Comparison of ENCODE assay signal across 8 mouse cellular contexts in the genomic region with DNA sequence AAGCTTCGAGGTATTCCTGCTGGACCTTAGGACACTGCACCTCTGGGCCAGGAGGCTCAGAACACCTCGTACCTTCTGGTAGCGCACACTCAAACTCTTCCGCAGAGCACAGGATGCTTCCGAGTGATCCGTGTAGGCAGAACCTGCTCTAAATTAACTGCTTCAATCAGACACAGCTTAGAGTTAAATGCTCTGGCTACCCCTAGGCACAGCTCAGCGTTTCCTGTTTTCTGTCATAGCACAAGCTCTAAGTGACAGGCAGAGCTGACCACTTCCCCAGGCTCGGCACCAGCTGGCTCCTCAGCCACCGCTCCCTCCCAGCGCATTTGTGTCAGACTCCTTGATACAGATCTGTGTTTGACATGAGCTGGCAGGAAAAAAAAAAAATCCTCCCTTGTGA. TPM values are rescaled to one million over a fixed set of nuclear protein-coding genes. Genes with fewer than 3 reads are reported as not detected.
DNase-seq lines count a peak whose midpoint lies in the region; ATAC-seq lines count a peak whose summit lies in the region.

No protein-coding gene starts in this region.

- H3K4me1 ChIP-seq in heart, embryonic 13.5 days, result peaks cover 22% of the 10 kb centered on the region
- H3K4me1 ChIP-seq in megakaryocyte, embryonic 14.5 days, result peaks cover 45% of the 10 kb centered on the region

- no peak overlapping the region for H3K4me3 ChIP-seq in heart, embryonic 13.5 days
- H3K4me3 ChIP-seq in megakaryocyte, embryonic 14.5 days (replicated peaks), result peak overlapping the region; percentile 85

- H3K9me3 ChIP-seq in heart, embryonic 13.5 days, result no peaks in the 10 kb centered on the region
- H3K9me3 ChIP-seq in megakaryocyte, embryonic 14.5 days, result no peaks in the 10 kb centered on the region

- no peaks in the 10 kb centered on the region for H3K27me3 ChIP-seq in heart, embryonic 13.5 days (replicated peaks)
- no peaks in the 10 kb centered on the region for H3K27me3 ChIP-seq in megakaryocyte, embryonic 14.5 days (replicated peaks)

- 28% methylated on average over 10 of the region's 10 CpGs for WGBS in heart, embryonic 13.5 days

- no peaks in the 10 kb centered on the region for H3K36me3 ChIP-seq in heart, embryonic 13.5 days
- no peaks in the 10 kb centered on the region for H3K36me3 ChIP-seq in megakaryocyte, embryonic 14.5 days (replicated peaks; ENCODE audit: low read length)

- ATAC-seq in heart, embryonic 13.5 days (ENCODE audit: extremely low read depth, insufficient number of reproducible peaks, low FRiP score, low TSS enrichment), result no peak

- 0 out of 2 replicates have a peak overlapping the region, but pooled peaks have one; percentile 4 for H3K9ac ChIP-seq in heart, embryonic 13.5 days

- peak overlapping the region; percentile 39; the same call in 1 of the 2 replicates for H3K27ac ChIP-seq in heart, embryonic 13.5 days (replicated peaks)

- peak; percentile 25 to 29 for DNase-seq in cerebellum, postnatal 10 days
- no peak for DNase-seq in cerebellum, adult 9-10 months
- DNase-seq in CD4-positive helper T cell, adult 2 months (ENCODE audit: low read depth, low spot score), result peak; percentile 82
- no peak for DNase-seq in layer of hippocampus, adult 9-11 months
- DNase-seq in right cerebral cortex, adult 2 months (ENCODE audit: low spot score in 2 of 2), result no peak
- DNase-seq in cerebellum, postnatal 25 days, result no peak

- peak overlapping the region; percentile 30; the same call in 1 of the 2 replicates for H3K4me2 ChIP-seq in heart, embryonic 13.5 days

RNA-seq across cellular contexts. Expression of gene Slc38a11, which starts 21.8 kb away (rescaled TPM):
- 0.11 TPM in 1 of 2 replicates, not detected in the other for polyA plus RNA-seq in heart, embryonic 13.5 days (2015; fragmentation: Nextera tagmentation; extraction: Ambion mirVana)
- not detected in 2 replicates for polyA plus RNA-seq in megakaryocyte, embryonic 14.5 days (2012; ENCODE audit: insufficient read depth, low replicate concordance)

Comparison
In these comparisons a context has a peak if more than half of its experiments do, and no peak if none do; other contexts are left out.
1. DNase-seq: peak in cerebellum, postnatal 10 days (2 of 2) and CD4-positive helper T cell, adult 2 months (single experiment); none in cerebellum, adult 9-10 months (single experiment), layer of hippocampus, adult 9-11 months (single experiment), right cerebral cortex, adult 2 months (0 of 2) and cerebellum, postnatal 25 days (0 of 2).